Mouse (Mus musculus) forebrain, embryonic 11.5 days (tissue): Measurements from ENCODE around the gene Gm45062. TPM values are rescaled to one million over a fixed set of nuclear protein-coding genes. Genes with fewer than 3 reads are reported as not detected.
A peak's percentile ranks its signal among the peaks of the same experiment; 100 is the strongest.

ENCODE experiments used
- ATAC-seq: fragments of 200-750 bp; cut with Nextera tagmentation; replicated peaks from 2 replicates; pipeline ENCODE4 v1.8.0; 2017; ENCODE audit warnings: moderate TSS enrichment; ENCODE audit not compliant: low FRiP score
- DNase-seq: peaks from one replicate; pipeline ENCODE4 v3.0.0-alpha.2; 2017; ENCODE audit warnings: low spot score
- H3K27ac ChIP-seq: fragments of 300-500 bp; sonication (generic); 2 replicates; pipeline ENCODE4 v1.5.1; 2014; ENCODE audit warnings: low read depth, low read length
- H3K27me3 ChIP-seq: fragments of 300-500 bp; sonication (generic); 2 replicates; pipeline ENCODE4 v1.6.1; 2014; ENCODE audit warnings: mild to moderate bottlenecking, low read length, mixed read lengths; ENCODE audit not compliant: control insufficient read depth, insufficient read depth
- H3K36me3 ChIP-seq: fragments of 300-500 bp; sonication (generic); 2 replicates; pipeline ENCODE4 v1.6.1; 2014; ENCODE audit warnings: mild to moderate bottlenecking, low read length, moderate library complexity, mixed read lengths; ENCODE audit not compliant: control insufficient read depth, insufficient read depth
- H3K4me1 ChIP-seq: fragments of 300-500 bp; sonication (generic); replicated peaks from 2 replicates; pipeline ENCODE4 v1.6.1; 2014; ENCODE audit warnings: low read length, mixed read lengths; ENCODE audit not compliant: control insufficient read depth, insufficient read depth
- H3K4me2 ChIP-seq: fragments of 300-500 bp; sonication (generic); 2 replicates; pipeline ENCODE4 v1.6.1; 2014; ENCODE audit warnings: low read depth, mild to moderate bottlenecking, low read length, moderate library complexity, mixed read lengths; ENCODE audit not compliant: severe bottlenecking
- H3K4me3 ChIP-seq: fragments of 300-500 bp; sonication (generic); 2 replicates; pipeline ENCODE4 v1.5.1; 2014; ENCODE audit warnings: low read depth, low read length
- H3K9ac ChIP-seq: fragments of 300-500 bp; sonication (generic); 2 replicates; pipeline ENCODE4 v1.6.1; 2014; ENCODE audit warnings: low read length
- H3K9me3 ChIP-seq: fragments of 300-500 bp; sonication (generic); 2 replicates; pipeline ENCODE4 v1.6.1; 2016; ENCODE audit warnings: low read length, mixed read lengths; ENCODE audit not compliant: control insufficient read depth
- WGBS: fragments of 180-500 bp; shearing (Covaris S2); extraction: QIAGEN DNeasy Blood & Tissue Kit; methylation state at CpG from one replicate; pipeline ENCODE4 v1.1.7; 2014; 5-methylcytosine and 5-hydroxymethylcytosine counted together
- polyA plus RNA-seq: library from polyadenylated mRNA; unstranded; fragments of >200 nt; fragmentation: Nextera tagmentation; extraction: Ambion mirVana; gene quantifications from 2 replicates; pipeline ENCODE4 v1.2.1, GENCODE M21; 2014

The Gm45062 gene
- polyA plus RNA-seq, 1 experiment from 2014 or later, result 19.1 TPM

- Histone ChIP-seq H3K9me3 (no peaks in the 10 kb centered on the region), H3K9ac (peak overlapping the region; percentile 92), H3K36me3 (no peaks in the 10 kb centered on the region), H3K4me2 (peak overlapping the region; percentile 65), H3K4me1 (peaks cover 2% of the 10 kb centered on the region; the same call in 1 of the 2 replicates), H3K27me3 (no peaks in the 10 kb centered on the region), H3K4me3 (peak overlapping the region; percentile 91), H3K27ac (no peak overlapping the region)
- ATAC-seq, result no peak
- no peak for DNase-seq
- 7% methylated on average over 7 of the region's 7 CpGs for WGBS
These were observed 251.7 kb downstream of the Gm45062 start for GRCm38 (mm10) chr6:8510864-8511428.

DNA sequence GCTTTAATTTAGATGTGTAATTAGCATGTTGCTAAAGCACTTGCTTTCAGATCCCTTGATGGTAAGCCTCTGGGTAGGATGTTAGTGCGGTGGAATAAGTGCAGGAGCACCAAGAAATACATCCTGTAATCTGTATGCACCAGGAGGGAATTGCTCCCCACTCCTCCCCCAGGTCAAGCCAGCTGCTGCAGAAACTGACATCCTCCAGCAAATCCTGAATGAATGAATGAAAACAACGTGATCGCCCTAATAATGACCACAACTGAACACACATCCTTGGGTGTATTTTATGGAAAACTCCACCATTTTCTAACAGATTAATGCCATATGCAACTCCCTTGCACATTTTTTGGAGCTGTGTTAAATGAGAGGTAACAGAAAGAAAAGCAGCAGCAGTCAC, 252.2 kb downstream of the Gm45062 start:
- Histone ChIP-seq H3K9ac (peak overlapping the region; percentile 92), H3K27ac (no peak overlapping the region)
- 6% methylated on average over 3 of the region's 3 CpGs for WGBS

GRCm38 (mm10) chr6:8512416-8512815, 253.2 kb downstream of the Gm45062 start:
- DNase-seq (no peak), ATAC-seq (no peak)
- WGBS, result 21% methylated on average over 8 of the region's 8 CpGs
- peak overlapping the region; percentile 91 for H3K4me3 ChIP-seq
- peak overlapping the region; percentile 49; the same call in 1 of the 2 replicates for H3K9ac ChIP-seq
- no peak overlapping the region for H3K27ac ChIP-seq
- H3K9me3 ChIP-seq, result no peaks in the 10 kb centered on the region
- H3K36me3 ChIP-seq, result no peaks in the 10 kb centered on the region
- peaks cover 2% of the 10 kb centered on the region; the same call in 1 of the 2 replicates for H3K4me1 ChIP-seq
- H3K4me2 ChIP-seq, result peak overlapping the region; percentile 65
- H3K27me3 ChIP-seq, result no peaks in the 10 kb centered on the region

More for the DNA sequence above, 252.2 kb downstream of the Gm45062 start:
- no peaks in the 10 kb centered on the region for H3K27me3 ChIP-seq
- DNase-seq (no peak), ATAC-seq (no peak)
- peak overlapping the region; percentile 65 for H3K4me2 ChIP-seq
- peak overlapping the region; percentile 91 for H3K4me3 ChIP-seq
- H3K4me1 ChIP-seq, result peaks cover 2% of the 10 kb centered on the region; the same call in 1 of the 2 replicates
- no peaks in the 10 kb centered on the region for H3K9me3 ChIP-seq
- no peaks in the 10 kb centered on the region for H3K36me3 ChIP-seq

DNA sequence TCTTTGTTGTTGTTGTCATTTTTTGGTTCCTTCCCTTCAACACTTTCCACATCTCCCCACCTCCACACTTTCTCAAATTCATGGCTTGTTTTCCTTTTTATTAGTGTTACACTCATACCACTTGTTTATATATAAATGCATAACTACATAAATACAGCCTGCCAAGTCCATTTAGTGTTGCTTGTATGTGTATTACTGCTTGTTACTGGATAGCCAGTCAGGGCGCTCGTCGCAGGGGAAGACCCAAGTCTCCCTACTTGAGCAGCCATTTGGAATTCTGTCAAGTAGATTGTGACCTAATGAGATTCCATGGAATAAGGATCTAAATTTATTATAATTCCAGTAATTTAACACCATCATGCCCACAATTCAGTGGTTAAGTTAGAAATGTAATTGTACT, 260.4 kb downstream of the Gm45062 start:
- no peak overlapping the region for H3K4me2 ChIP-seq
- no peaks in the 10 kb centered on the region for H3K36me3 ChIP-seq
- ATAC-seq (no peak), DNase-seq (no peak)
- H3K27ac ChIP-seq, result no peak overlapping the region
- H3K4me1 ChIP-seq, result no peaks in the 10 kb centered on the region
- H3K27me3 ChIP-seq, result no peaks in the 10 kb centered on the region
- no peak overlapping the region for H3K4me3 ChIP-seq
- H3K9me3 ChIP-seq, result no peaks in the 10 kb centered on the region
- H3K9ac ChIP-seq, result no peak overlapping the region
- WGBS, result 86% methylated on average over 3 of the region's 3 CpGs

DNA sequence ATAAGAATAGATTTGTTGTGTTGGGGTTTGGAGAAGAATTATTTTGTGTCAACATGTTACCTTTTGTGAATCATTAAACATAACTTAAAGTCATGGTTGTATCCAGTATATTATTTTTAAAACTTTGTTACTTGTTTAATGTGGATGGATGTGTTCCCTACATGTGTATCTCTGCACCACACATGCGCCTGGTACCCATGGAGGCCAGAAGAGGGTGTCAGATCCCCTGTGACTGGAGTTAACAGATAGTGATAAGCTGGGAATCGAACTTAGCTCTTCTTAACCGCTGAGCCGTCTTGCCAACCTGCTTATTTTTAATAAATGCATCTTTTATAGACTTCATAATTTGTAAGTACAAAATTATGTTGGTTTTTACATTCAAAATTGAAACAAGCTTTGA, 262.0 kb downstream of the Gm45062 start:
- H3K9ac ChIP-seq, result no peak overlapping the region
- ATAC-seq (no peak), DNase-seq (no peak)
- H3K4me3 ChIP-seq, result no peak overlapping the region
- H3K27ac ChIP-seq, result no peak overlapping the region
- H3K9me3 ChIP-seq, result no peaks in the 10 kb centered on the region
- H3K4me2 ChIP-seq, result no peak overlapping the region
- H3K4me1 ChIP-seq, result no peaks in the 10 kb centered on the region
- 94% methylated on average over 4 of the region's 4 CpGs for WGBS
- no peaks in the 10 kb centered on the region for H3K36me3 ChIP-seq
- no peaks in the 10 kb centered on the region for H3K27me3 ChIP-seq

- no peak overlapping the region for H3K9ac ChIP-seq
- H3K27ac ChIP-seq, result no peak overlapping the region
- no peak overlapping the region for H3K4me3 ChIP-seq
- no peaks in the 10 kb centered on the region for H3K9me3 ChIP-seq
- DNase-seq, result no peak
- no peaks in the 10 kb centered on the region for H3K27me3 ChIP-seq
- no peak for ATAC-seq
- no peak overlapping the region for H3K4me2 ChIP-seq
- no peaks in the 10 kb centered on the region for H3K36me3 ChIP-seq
- 92% methylated on average over 5 of the region's 5 CpGs for WGBS
- no peaks in the 10 kb centered on the region for H3K4me1 ChIP-seq
These were observed 265.5 kb downstream of the Gm45062 start for GRCm38 (mm10) chr6:8524717-8525116.

DNA sequence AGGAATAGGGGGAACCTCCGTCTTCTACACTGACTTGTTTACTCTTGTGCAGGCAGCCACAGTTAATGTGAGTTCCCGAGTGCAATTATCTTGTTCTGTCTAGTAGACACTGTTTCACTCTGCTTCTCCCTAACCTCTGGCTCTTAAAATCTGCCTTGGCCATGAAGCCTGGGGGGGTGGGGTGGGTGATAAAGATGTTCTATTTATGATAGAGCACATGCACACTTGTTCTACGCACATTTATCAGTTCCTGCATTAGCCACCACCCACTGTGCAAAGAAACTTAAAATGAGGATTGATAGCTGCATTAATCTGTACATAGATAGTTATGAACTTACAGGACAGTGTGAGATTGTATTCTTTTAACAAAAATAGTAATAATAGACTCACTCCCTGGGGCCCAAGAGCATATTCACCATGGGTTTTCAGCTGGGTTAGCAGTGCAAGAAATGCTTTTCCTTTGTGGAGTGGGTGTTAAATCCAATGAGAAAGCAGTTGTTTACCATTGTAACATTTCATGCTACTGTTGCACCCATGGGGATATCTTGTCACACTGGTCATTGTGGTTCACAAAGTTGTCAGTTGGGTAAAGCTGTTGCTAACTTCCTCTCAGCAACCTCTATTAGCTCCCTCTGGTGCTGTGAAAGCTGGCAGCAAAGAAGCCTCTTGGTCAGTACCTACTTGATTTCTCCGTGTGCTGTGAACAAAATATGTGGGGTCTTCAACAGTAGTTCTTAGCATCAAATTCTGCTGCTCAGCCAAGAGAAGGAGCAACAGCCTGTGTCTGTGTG, 272.0 kb downstream of the Gm45062 start:
- 92% methylated on average over 4 of the region's 4 CpGs for WGBS
- no peak for ATAC-seq

GRCm38 (mm10) chr6:8536944-8537343, 277.7 kb downstream of the Gm45062 start:
- 86% methylated on average over 2 of the region's 2 CpGs for WGBS
- no peak overlapping the region for H3K27ac ChIP-seq
- no peak overlapping the region for H3K4me2 ChIP-seq
- no peak overlapping the region for H3K9ac ChIP-seq
- H3K4me1 ChIP-seq, result no peaks in the 10 kb centered on the region
- no peak overlapping the region for H3K4me3 ChIP-seq
- no peaks in the 10 kb centered on the region for H3K36me3 ChIP-seq
- H3K27me3 ChIP-seq, result no peaks in the 10 kb centered on the region
- no peaks in the 10 kb centered on the region for H3K9me3 ChIP-seq
- ATAC-seq (no peak), DNase-seq (no peak)

More for the DNA sequence above, 272.0 kb downstream of the Gm45062 start:
- H3K9me3 ChIP-seq, result no peaks in the 10 kb centered on the region
- no peaks in the 10 kb centered on the region for H3K27me3 ChIP-seq
- no peak overlapping the region for H3K9ac ChIP-seq
- no peaks in the 10 kb centered on the region for H3K36me3 ChIP-seq
- no peak for DNase-seq
- no peak overlapping the region for H3K4me3 ChIP-seq
- no peak overlapping the region for H3K27ac ChIP-seq
- no peaks in the 10 kb centered on the region for H3K4me1 ChIP-seq
- H3K4me2 ChIP-seq, result no peak overlapping the region
